Mouse (Mus musculus): Measurements from ENCODE around the gene Kcnma1.
A peak's percentile ranks its signal among the peaks of the same experiment; 100 is the strongest.

The Kcnma1 gene

DNA sequence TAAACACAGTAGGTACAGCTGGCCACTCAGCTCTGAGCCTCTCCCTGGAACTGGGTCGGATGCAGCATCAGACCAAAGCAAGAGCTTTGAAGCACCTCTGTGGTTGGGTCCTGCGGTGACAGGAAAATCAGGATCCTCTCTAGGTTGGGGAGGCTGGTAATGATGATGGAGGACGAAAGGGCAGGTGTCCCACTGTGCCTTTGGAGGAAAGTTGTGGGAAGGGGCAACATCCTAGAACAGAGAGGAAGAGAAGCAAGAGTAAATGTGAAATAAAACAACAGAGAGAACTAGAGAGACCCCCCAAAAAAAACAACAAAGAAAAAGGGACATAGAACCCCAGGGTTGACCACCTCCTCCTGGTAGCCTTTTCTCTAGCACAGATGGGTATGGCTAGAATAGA, at the start of gene Kcnma1:
Kcnma1 (minus strand) TSS at position 101 of the 400 bp plus-strand sequence.
- no peak for DNase-seq (ENCODE audit: low read depth, low spot score)

DNA sequence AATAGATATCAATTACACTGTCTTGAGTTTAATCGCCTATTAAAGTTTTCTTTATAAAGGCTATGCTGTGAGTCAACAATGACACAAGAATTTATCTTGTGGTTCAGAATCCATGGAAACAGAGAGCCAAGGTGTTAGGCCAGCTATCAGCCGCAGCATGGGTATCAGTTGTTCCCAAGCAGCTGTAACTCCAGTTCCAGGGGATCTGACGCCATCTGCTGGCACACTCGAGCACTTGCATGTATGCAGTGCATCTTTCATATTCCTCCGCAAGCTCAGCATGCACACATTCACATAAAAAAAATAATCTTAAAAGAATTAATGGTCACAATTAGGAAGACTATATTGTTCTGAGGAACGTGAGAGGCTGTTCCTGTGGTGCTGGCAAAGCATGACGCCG, 45.5 kb upstream of the Kcnma1 start:
- peak; percentile 22 for DNase-seq (ENCODE audit: low read depth, low spot score)

DNA sequence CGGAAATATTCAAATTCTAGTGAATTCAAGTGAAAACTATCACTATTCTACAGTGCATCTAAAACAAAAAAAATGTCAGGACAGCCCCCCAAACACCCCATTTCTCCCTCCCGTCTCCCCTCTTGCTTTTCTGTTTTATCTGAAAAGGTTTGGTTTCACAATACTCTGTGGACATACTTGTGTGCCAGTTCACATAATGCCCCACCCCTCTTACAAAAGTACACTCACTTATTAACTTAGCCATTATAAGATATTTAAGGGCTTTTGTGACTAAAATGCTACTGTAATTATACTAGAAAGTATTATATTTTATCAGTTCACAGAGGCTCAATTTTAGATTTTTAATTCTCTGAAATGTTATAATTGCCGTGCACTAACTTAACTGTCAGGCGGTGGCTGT, 45.0 kb upstream of the Kcnma1 start:
- DNase-seq (ENCODE audit: low read depth, low spot score), result no peak

DNA sequence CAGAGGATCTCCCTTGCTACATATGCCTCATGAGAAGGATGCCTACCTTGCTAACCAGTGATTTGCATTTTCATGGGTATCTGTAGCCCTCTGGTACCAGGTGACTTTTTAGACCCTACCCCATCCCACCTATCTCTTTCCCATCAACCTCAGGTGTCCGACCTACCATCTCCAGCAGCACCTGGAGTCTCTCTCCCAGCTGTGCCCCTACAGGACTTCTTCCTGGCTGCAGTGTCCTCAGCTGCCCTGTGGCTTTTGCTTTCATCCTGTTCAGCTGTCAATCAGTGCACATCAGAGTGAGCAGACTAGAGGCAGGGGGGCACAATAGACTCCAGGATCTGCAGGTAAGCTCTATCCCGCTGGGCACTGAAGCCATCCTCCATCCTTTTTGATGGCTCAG, 37.5 kb upstream of the Kcnma1 start:
- no peak for DNase-seq (ENCODE audit: low read depth, low spot score)

DNA sequence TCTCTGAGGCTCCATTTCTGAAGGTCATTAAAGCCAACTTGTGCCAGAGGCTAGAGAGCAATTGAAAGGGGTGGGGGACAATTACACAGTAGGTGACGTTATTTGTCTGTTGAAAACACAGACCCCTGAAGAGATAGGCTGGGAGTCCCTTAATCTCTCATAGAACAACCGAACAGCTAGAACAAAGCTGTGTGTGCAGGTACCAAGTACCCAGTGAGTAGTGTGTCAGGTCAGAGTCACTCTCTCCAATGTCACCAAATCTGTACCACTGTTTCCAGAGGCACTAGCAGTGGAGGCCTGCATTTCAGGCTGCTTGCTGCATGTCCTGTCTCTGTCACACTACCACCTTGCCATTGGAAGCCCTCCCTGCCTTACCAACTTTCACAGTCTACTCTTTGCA, 22.3 kb upstream of the Kcnma1 start:
- no peak for DNase-seq (ENCODE audit: low read depth, low spot score)

DNA sequence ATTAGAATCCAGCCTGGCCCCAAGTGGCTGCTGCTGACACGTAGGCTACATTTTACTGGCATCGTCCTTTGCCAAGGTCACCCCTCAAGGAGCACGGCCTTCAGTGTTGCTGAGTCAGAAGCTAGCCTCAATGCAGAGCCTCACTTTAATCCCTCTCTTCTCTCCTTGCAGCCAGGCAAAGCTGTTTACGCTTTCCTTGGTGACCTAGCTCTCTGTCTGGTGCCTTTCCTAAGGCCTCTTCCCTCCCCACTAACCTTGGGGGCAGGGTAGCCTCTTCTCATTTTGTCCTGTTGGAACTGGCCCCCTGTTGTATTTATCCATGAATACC, 21.9 kb upstream of the Kcnma1 start:
- DNase-seq (ENCODE audit: low read depth, low spot score), result no peak

DNA sequence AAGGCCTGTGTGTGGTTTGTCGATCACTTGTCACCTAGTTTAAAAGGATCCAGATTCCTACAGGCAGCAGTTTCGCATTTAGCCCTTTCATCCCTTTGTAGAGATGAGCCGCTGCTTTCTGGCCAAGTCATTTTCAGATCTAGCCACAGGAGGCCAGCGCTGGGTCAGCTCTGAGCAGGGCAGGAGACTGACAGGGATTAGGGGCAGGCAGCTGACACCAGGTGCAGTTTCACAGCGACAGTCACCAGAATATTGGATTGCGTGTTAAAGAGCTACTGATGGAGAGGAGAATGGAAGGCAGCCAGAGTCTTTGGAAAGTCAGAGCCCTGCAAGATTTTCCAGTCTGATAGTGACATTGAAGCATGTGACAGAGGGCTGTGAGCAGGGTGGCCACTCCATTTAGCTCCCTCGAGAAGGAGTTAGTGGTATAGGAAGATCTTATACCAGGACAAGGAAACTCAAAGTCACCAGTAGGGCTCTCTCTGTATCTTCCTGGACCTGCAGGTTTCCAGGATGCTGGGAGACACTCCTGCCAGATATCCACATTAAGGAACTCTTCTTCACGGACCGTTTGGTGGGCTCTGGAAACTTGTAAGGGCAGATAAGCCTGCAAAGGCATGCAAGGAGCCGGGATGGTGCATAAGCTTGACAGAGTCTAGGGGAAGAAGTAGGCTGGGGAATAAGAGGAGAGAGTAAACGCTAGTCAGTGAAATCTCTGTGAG, 21.4 kb upstream of the Kcnma1 start:
- DNase-seq (ENCODE audit: low read depth, low spot score), result no peak

DNA sequence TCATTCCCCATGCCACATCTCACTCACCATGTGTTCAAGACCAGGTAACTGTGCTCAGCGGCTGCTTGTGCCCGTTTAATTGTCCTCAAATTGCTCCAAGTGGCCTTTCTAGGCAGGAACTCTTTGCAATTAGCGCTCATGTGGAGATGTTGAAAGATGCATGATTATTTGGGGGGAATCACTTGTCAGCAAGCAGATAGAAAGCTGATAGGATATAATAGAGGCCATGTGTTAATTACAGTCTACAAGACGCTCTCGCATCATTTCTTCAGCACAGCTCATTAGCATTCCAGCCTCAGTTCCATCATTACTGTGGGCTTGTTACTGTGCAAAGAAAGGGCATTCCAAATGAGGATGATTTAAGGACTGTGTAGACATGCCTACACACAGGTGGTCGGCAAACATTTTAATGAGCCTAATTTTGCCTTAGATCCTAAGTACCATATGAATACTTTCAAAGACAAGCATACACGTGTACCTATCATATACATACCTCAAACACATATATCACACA, 18.6 kb upstream of the Kcnma1 start:
- no peak for DNase-seq (ENCODE audit: low read depth, low spot score)

DNA sequence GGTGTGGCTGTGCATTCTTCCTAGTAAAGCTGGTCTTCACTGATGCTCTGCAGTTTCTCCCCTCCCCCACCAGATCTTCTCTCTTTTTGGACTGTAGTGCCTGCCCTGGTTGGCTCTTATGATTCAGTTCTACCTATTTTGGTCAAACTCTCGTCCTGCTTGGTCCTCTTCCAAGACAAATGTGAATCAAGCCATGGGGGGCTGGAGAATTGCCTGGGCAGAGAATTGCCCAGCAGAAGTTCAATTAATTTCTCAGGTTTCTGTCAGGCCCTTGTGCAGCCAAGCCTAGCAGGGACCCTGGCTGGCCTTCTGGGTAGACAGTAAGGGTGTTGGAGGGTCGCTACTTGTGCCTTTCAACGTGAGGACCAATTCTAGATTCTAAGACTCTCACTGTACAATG, 17.9 kb upstream of the Kcnma1 start:
- DNase-seq (ENCODE audit: low read depth, low spot score), result no peak

DNA sequence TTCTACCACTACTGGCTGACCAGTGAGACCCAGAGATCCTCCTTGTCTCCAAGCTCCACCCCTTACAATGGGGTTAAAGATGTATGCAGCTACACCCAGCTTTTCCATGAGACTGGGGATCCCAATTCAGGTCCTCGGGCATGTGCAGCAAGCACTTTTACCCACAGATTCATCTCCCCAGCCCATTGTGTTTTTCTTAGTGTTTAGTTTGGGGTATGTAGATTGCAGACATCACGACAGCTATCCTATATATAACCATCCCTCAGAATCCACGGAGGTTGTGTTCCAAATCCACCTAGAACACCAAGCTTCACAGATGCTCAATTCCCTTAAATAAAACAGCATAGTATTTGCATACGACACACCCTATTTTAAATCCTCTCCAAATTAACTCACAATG, 6.4 kb upstream of the Kcnma1 start:
- DNase-seq (ENCODE audit: low read depth, low spot score), result no peak

DNA sequence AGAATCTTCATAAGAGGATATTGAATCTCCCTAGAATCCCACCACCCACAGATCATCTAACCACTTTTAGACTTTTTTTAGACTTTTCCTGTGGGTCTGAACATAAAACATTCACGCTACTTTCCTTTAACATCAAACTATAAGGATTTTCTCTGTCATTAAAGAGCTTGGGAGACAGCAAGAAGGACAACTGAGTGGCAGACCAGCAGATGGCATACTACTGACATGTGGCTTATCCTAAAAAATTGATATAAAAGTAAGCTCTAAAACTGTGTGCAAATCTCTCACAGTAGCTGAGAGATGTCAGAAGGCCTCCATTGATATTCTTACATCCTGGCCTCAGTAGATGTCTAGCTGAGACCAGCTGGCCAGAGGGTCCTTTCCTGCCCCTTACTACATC, 4.3 kb downstream of the Kcnma1 start:
- no peak for DNase-seq (ENCODE audit: low read depth, low spot score)

DNA sequence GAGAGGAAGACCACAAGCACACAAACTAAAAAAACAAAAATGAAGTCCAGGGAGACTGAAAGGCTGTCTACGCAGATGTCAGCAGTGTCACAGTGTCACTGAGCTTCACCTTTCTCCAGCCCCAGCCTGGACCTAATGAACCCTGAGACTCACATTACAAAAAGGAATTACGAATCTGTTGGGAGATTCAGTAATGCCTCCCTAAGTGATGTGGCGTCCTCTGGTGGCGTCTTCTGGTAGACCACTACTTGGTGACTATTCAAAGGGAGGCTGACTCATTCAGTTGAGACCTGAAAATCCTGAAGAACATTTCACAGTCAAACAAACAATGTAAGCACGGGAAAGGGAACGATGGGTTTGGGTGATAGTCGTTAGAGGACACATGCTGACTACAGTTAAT, 6.0 kb downstream of the Kcnma1 start:
- peak; percentile 56 for DNase-seq (ENCODE audit: low read depth, low spot score)

DNA sequence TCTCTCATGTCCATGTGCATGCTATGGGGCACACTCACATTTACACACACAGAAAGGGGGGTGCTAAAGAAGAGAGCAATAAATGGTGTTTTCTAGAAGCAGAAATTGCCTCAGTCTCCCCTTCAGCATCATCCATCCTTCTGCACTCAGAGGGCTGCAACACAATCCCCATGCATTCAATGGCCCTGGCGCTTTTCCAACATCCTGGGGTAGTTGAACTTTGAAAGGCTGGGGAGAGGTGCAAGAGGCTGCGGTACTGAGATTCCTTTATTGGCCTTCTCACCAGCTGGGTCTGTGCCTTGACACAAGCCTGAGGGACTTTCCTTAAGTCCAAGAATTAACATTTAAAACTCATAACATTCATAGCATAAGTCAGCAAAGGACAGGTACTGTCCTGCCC, 8.0 kb downstream of the Kcnma1 start:
- DNase-seq (ENCODE audit: low read depth, low spot score), result no peak

DNA sequence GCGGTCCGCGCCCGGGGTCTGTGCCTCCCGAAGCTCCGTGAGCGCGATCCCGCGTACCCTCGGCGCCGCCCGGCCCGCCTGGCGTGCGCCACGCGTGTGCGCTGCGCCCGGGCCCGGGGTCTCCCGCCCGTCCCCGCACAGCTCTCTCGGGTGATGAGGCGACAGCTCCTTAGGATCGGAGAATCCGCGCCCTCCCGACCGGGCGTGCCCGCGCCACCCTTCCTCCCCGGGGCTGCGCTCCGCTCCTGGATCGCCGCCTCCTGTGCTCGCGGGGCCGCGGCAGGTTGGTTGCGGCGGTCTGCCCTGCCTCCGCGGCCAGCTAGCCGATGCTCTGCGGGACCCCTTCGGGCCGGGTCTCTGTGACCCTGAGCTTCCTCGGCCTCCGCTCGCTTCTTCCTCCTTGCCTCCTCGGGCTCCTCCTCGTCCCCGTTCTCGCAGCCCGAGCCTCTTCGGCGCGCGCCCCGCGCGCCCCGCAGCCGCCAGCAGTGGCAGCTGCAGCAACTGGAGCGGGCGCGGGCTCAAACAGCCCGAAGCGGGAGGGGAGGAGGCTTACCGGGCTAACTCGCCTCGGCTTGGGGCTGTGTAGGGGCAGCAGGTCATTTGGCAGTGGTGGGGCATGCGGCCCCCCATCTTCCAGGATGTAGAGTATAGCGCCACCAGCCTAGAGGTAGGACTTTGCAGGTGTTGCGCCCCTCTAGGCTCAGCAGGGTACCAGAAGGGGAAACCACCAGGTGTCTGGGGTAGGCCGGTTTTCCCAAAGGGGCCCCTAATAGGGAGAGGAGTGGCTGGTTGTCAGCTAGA, 9.6 kb downstream of the Kcnma1 start:
- DNase-seq (ENCODE audit: low read depth, low spot score), result peak; percentile 19

DNA sequence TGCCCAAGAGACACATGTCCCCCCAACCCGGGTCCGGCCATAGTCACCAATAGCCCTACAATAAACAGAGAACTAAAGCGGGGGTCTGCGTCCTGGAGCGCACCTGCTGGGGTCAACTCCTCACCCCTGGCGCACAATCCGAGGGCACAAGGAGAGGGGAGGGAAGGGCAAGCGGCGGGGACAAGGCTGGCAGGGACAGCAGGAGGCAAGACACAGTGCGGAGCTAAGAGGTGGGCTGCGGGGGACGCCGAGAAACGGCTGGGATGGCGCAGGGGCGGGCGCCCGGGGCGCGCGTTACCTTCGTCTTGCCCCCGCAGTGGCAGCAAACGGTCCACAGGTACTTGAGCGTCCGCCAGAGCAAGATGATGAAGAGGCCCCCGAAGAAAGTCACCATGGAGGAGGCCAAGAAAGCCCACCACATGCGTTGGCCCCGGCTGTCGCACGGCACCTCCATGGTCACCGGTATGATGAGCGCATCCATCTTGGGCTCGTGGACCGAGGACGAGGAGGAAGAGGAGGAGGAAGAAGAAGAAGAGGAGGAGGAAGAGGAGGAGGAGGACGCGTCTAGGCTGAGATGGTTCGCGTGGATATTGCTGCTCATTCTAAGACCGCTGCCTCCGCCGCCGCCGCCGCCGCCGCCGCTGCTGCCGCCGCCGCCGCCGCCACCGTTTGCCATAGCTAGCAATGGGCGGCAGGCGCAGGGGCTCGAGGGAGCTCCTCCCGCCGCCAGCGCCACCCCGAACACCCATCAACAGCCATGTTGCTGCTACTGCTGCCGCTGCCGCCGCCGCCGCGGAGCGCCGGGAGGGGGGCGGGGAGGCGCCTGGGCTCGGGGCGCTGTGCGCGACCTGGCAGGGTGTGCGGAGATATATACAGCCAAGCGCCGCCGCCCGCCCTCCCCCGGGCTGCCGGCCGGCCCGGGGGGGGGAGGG, 10.6 kb downstream of the Kcnma1 start:
- DNase-seq (ENCODE audit: low read depth, low spot score), result no peak

DNA sequence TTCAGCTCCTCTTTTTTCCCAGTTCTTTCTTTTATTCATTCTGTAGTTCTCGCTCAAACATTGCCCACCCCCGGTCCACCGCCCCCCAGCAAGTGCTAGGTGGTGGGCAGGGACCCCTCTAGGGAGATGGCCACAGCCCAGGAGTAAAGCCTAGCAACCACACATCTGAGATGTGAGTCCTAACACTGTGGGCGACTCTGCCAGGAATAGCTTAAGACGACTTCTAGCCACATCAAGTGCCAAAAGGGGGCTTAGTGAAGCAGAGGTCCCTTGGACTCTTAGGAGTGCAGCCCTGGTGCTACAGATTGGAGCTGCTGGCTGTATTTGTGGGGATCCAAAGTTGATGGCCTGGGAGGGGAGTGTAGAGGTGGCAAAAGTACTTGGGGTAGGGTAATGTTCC, 11.6 kb downstream of the Kcnma1 start:
- DNase-seq (ENCODE audit: low read depth, low spot score), result no peak

DNA sequence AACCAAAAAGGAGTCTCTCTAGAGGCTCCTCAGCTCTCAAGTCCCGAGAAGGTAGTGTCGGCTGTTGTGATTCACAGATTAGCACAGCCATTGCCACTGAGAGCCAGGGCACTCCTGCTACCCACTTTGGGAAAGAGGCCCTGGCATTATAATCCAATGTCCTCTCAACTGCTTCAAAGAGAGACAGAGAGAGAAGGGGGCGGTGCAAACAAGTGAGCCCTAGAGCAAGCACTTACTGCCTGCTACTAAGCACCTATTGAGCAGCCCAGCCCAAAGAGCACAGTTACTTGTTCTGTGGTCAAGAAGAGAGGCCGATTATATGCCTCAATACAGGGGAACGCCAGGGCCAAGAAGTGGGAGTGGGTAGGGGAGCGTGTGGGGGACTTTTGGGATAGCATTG, 16.4 kb downstream of the Kcnma1 start:
- no peak for DNase-seq (ENCODE audit: low read depth, low spot score)

DNA sequence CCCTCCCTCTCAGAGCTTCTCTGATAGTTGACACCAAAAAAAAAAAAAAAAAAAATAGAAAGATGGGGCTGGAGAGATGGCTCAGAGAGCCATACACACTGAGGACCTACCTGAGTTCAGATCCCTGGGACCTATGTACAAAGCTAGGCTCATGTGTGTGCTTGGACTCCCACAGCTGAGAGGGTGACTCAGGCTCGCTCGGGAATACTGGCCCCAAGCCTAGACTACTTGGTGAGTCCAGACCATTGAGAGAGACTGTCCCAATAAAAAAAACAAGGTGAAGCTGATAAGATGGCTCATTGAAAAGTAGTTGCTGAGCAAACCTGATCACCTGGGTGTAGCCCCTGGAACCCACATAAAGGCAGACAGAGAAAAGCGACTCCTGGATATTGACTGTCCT, 18.5 kb downstream of the Kcnma1 start:
- DNase-seq (ENCODE audit: low read depth, low spot score), result no peak

DNA sequence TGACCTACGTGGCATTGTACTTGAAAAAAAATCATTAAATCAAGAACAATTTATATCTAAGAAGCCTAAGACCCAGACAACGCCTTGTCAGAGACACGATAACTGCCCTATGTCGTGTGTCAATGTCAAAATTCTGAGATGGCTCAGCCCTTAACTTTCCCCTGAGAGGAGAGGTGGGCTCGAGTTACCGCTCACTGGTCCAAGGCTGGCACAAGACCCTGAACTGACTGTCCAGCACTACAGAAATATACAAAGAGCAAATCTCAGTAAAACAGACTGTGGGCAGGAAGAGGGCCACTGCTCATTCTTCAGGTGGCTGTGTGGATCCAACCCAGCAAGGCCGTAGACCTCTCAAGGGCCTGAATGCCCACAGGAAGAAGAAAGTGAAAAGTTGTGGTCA, 23.4 kb downstream of the Kcnma1 start:
- no peak for DNase-seq (ENCODE audit: low read depth, low spot score)

DNA sequence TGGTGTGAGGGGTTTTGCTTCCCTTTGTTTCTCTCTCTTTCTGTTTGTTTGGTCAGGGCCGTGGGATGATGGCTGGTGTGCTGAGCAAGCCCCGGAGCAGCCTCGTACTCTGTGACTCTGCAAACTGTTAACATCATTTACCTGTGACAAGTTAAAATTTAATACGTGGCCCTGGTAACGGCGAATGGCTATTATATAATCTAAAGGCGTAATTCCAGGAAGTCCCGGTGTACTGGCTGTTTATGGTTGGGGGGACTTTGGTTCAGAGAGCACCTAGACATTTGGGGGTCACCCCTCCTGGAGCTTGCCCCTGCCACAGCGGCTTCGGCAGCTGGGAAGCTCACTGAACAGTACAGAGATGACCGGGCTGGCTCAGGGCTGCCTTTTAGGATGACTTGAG, 24.6 kb downstream of the Kcnma1 start:
- no peak for DNase-seq (ENCODE audit: low read depth, low spot score)

DNA sequence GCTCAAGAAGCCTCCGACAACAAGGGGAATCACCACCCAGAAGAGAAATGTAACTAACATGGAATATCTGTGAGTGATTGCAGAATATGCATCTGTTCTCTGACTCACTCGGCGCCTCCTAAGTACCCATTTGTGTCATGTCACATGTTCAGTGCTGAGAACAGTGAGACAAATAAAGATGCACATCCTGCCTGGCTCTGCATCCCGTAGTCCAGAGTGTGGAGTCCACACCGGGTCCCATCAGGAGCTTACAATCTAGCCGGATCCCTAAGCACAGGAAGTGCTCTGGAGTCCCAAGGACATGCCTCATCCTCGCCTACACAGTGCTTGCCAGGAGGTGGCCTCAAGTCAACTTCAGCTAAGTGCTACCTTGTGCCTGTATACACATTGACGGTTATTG, 32.1 kb downstream of the Kcnma1 start:
- DNase-seq (ENCODE audit: low read depth, low spot score), result no peak

DNA sequence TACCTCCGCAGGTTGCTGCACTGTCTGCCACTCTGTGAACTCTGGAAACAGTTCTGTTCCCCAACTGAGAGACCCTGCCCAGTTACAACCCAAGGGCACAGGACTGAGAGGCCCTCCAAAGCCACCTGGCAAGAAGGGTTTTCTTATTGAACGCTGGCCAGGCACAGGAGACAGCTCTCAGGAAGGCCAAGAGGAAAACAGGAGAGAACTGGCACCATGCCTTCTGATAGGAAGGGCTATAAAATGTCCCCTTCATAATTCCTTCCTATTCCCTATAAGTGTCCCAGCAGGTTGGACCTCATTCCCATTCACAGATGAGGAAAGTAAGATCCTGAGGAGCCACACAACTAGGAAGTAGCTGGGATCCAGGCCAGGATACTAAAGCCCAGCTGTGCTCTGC, 39.6 kb downstream of the Kcnma1 start:
- no peak for DNase-seq (ENCODE audit: low read depth, low spot score)
